Mouse (Mus musculus): Measurements from ENCODE around the gene Rbms3. TPM values are rescaled to one million over a fixed set of nuclear protein-coding genes. Genes with fewer than 3 reads are reported as not detected.

Gene Rbms3
- polyA plus RNA-seq, 1 experiment from 2014 or later, result 15.2 TPM

- DNase-seq (ENCODE audit: low spot score), result no peak
These were observed 508.1 kb downstream of the Rbms3 start for GRCm38 (mm10) chr9:117121572-117121971.

DNA sequence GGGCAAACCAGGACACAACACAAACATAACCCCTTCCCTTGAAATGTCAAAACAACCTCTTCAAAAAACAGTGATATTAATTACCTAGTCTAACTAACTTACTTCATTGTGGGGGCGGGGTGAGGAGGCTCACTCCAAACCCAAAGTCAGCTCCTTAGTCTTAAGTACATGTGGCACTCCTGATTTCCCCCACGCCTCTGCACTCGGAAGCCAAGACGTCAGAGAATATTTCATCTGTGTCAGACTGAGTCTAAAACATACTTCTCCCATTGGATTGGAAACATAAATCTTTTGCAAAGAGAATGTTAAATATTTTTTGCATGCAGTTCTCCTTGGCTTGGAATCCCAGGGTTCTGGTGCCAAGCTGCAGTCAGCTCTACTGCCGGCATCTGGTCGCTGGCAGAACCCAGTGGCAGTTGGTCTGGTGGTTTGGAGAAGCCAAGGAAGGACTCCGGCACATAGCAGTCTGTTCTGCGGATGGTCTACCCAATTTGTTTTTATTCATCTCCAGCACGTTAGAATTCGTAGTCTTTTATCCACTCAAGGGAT, 512.5 kb downstream of the Rbms3 start:
- DNase-seq (ENCODE audit: low spot score), result no peak

DNA sequence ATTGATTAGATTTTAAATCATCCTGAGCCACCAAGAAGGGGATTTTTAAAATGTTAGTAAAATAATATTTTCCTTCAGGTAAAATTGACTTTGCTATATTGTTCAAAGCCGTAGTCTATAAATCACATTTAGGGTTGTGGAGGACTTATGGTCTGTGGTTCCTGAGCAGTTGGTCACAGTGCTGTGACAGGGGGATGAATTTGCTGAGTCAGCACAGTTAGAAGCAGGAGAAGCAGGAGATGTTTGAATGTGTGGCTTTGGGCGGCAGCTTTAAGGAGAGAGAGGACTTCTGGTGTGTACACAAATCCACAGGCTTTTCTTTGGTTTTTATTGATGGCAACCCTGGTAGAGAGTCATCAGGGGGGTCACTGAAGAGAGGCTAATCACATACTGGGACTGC, 514.1 kb downstream of the Rbms3 start:
- DNase-seq (ENCODE audit: low spot score), result no peak

GRCm38 (mm10) chr9:117113592-117113991, 516.1 kb downstream of the Rbms3 start:
- DNase-seq (ENCODE audit: low spot score), result no peak

- no peak for DNase-seq (ENCODE audit: low spot score)
These were observed 521.8 kb downstream of the Rbms3 start for GRCm38 (mm10) chr9:117107926-117108325.

- DNase-seq (ENCODE audit: low spot score), result no peak
These were observed 527.3 kb downstream of the Rbms3 start for GRCm38 (mm10) chr9:117102198-117102930.

DNA sequence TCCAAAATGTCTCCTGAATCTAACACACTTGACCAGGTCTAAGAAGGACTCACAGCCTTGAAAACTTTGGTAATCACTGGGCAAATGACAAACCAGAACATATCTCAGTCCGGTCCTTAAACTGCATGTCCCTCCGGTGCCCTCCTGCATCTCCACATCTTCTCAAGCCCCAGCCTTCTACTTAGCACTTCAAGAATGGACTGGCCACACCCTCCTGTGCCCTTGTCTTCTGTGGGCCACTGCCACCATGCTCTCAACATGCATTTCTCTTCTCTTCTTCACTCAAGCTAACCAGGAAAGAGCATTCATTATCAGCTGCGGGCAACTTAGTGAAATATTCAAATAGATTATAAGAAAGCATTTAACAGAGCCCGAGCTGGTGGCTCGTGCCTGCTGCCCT, 529.5 kb downstream of the Rbms3 start:
- DNase-seq (ENCODE audit: low spot score), result no peak

GRCm38 (mm10) chr9:117093551-117093950, 536.2 kb downstream of the Rbms3 start:
- no peak for DNase-seq (ENCODE audit: low spot score)

DNA sequence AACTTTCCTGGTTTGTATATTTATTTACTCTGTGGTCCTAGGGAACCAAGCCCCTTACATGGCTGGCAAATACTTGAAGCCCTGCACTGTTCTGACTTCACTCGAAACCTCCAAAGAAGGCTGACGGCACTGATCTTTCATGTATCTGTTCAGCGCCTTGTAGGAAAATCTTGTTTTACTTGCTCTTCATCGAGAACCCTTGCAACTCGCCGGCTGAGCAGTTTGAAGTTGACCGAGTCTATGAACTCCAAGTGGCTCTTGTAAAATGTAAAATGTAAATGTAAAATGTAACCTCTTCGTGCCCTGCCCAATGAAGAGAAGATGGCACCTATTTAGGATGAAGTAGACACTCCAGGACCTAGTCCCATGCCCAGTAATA, 537.5 kb downstream of the Rbms3 start:
- DNase-seq (ENCODE audit: low spot score), result no peak

- DNase-seq (ENCODE audit: low spot score), result no peak
These were observed 538.2 kb downstream of the Rbms3 start for GRCm38 (mm10) chr9:117091253-117092176.

GRCm38 (mm10) chr9:117089409-117090147, 540.1 kb downstream of the Rbms3 start:
- DNase-seq (ENCODE audit: low spot score), result no peak

GRCm38 (mm10) chr9:117088309-117088708, 541.4 kb downstream of the Rbms3 start:
- DNase-seq (ENCODE audit: low spot score), result no peak

DNA sequence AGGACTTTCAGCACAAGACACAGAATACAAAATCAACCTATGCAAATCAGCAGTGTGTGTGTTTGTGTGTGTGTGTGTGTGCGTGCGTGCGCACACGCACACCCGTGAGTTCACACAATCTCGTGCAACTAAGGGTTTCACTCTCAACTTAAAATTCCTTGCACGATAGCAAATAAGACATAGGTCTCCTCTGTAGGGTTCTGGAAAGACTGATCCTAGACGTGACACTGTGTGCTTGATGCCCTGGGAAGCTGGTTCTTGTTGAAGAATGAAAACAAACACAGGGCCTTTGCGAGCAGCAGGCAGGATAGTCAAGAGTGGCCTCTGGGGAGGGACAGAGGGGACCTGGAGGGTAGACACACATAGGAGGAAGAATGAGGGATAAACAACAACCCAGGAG, 544.0 kb downstream of the Rbms3 start:
- DNase-seq (ENCODE audit: low spot score), result no peak

DNA sequence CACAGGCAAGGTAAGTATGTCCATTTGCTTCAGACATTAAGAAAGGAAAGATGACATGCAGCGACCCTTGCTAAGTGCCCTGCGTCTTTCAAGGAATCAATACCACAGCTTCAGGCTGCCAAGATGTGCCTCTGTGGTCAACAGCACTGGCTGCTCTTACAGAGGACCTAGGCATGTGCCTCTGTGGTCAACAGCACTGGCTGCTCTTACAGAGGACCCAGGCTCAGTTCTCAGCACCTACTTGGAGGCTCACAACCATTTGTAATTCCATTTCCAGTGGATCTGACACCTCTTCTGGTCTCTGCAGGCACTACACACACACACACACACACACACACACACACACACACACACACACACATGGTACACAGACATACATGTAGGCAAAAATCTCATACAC, 545.2 kb downstream of the Rbms3 start:
- DNase-seq (ENCODE audit: low spot score), result no peak

DNA sequence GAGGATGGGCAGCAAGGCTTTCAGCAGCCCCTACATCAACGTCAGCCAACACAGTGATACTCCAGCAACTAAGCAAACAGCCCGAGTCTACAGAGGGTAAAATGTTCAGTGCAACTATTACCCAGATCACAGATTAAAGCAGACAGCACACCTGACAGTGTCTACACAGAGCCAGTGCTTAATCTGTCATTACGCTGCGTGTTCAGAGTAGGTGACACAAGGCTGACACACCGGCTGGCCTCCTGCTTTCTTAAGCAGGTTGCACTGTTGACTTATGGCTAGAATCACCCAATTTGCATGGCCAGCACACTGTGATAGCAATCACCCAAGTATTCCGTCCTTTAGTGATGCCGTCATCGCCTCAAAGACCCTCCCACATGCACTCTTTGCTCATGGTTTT, 550.2 kb downstream of the Rbms3 start:
- no peak for DNase-seq (ENCODE audit: low spot score)

GRCm38 (mm10) chr9:117077548-117077947, 552.2 kb downstream of the Rbms3 start:
- DNase-seq (ENCODE audit: low spot score), result no peak

DNA sequence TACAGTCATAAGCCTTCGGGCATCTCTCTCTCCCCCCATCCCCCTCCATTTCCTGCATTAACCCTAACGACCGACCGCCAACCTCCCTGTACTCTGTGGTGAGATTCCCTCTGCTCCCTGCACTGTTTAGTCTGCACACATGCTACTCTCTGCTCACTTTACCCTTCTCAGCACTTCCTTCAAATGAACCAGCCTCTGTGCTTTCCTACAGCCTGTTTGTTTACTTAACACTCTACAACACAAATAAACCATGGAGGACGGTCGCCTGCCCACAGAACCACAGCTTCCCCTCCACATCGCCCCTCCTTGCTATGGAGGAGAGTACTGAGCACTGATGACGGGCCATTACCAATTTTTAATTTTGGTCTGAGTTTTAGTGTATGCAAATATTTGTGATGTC, 552.9 kb downstream of the Rbms3 start:
- DNase-seq (ENCODE audit: low spot score), result no peak

- DNase-seq (ENCODE audit: low spot score), result no peak
These were observed 557.1 kb downstream of the Rbms3 start for GRCm38 (mm10) chr9:117072433-117073099.

DNA sequence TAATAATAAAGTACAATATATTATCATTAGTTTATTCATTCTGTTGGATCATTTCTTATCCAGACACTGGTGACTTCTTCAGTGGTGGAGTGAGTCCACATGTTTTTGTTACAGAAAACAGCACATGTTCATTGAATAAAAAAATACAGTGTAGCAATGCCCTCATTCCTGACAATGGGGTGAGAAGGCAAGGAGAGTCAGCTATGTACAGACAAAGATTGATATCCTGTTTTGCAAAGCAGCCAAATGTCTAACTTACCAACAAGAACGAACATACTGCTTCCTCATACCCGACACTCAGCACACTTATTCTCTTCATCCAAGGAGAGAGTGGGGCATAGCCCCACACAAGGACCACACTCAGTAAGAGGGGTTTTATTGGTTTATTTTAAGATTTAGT, 559.1 kb downstream of the Rbms3 start:
- no peak for DNase-seq (ENCODE audit: low spot score)

GRCm38 (mm10) chr9:117069232-117069631, 560.5 kb downstream of the Rbms3 start:
- DNase-seq (ENCODE audit: low spot score), result no peak
